Mouse (Mus musculus) lung, postnatal 0 days (tissue): Measurements from ENCODE around the gene Fancc.

Source experiments
- CTCF ChIP-seq: IDR thresholded peaks from 2 replicates; pipeline ENCODE4 v1.5.1; 2016; ENCODE audit warnings: antibody characterized with exemption, mild to moderate bottlenecking
- EP300 ChIP-seq: IDR thresholded peaks from 2 replicates; pipeline ENCODE4 v1.6.1; 2016; ENCODE audit warnings: antibody characterized with exemption, mild to moderate bottlenecking, control low read depth

DNA sequence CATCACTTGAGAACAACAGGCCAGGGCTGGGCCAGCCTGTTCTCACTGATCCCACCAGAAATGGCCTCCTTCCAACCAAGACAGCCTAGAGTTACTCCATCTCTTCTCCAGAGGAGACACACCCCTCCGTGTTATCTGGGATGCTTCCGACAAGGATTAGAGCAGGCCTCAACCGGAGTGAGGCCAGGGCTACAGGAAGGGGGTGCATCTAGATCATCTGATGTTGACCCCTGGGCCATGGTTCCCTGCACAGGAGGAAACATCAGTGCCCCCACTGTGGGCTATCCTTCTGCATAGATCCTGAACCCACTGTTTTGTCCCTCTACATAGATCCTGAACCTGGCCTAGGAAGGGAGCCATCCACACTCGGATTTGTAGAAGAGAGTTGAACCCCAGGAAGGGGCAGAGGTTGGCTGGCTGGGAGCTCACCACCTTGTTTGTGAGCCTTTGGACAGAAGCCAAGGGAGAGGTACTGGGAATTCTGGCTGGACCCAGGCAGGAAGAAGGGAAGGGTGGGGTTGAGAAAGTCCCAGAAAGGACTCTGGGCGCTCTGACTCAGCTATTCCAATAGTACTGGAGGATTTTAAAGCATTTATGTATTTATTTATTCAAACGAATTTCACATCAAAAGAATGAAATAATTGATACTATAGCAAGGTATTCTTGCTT lies 192.8 kb downstream of the Fancc start:
- TF ChIP-seq CTCF (no peak), EP300 (no peak)
